Mouse (Mus musculus) liver, postnatal 0 days (tissue): Measurements from ENCODE around the gene Pde4b.

ENCODE experiments used
- CTCF ChIP-seq: sonication (generic); IDR thresholded peaks from 2 replicates; pipeline ENCODE4 v1.5.1; 2016; ENCODE audit warnings: antibody characterized with exemption, low read depth
- EP300 ChIP-seq: IDR thresholded peaks from 2 replicates; pipeline ENCODE4 v1.6.1; 2016; ENCODE audit warnings: antibody characterized with exemption, low read depth, mild to moderate bottlenecking

DNA sequence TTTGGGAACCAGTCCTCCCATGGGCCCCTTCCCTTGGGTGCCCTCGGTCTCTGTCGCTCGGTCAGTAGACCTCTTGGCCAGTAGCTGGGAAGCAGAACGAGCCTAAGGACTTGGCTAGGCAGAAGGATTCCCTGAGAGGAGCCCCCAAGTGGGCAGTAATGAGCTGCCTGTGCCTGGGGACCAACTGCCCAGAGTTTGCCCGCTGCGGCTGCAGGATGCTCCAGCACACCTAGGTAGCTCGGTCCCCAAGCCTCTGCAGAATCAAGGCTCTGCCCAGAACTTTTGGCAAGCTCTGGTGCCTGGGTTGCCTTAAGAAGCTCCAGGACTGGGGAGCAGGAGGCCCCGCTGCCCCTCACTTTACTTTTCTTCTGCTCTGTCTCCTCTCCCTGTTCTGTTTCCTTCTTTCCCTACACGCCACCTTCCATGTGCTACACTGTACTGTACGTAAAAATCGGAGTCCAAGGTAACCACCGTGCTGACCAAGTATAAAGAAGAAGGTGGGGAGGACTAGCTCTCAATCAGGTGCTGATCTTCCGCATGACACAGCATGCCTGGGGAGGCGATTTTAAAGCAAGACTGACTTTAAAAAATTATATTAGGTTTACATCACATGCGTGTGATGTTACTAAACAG is 1.0 kb downstream of the Pde4b start:
- TF ChIP-seq CTCF (no peak), EP300 (no peak)
